Mouse (Mus musculus) liver, postnatal 0 days (tissue): ENCODE results near the gene Vps26c.

Experiments
- CTCF ChIP-seq: sonication (generic); IDR thresholded peaks from 2 replicates; pipeline ENCODE4 v1.5.1; 2016; ENCODE audit warnings: antibody characterized with exemption, low read depth
- EP300 ChIP-seq: IDR thresholded peaks from 2 replicates; pipeline ENCODE4 v1.6.1; 2016; ENCODE audit warnings: antibody characterized with exemption, low read depth, mild to moderate bottlenecking

DNA sequence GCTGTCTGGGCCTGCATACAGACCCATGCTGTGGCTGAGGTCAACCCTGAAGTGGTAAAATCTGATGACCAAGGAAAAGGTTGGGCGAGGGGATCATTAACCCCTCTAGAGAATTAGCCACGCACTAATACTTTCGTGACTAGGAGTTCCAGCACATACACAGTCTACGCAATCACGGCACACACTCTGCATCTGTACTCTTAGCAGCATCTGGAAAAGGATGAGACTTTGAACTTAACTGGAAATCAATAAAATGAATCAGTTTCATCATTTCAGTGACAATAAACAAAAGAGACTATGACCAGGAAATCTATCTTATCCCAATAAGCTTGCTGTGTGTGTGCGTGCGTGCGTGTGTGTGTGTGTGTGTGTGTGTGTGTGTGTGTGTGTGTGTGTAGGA lies 17.9 kb downstream of the Vps26c start:
- TF ChIP-seq CTCF: no peak
- TF ChIP-seq EP300: no peak
